Mouse (Mus musculus) spleen, postnatal 36 days (tissue): ENCODE measurements around the gene Gpatch11.
A peak's percentile ranks its signal among the peaks of the same experiment; 100 is the strongest.
"Not testable (repeated sequence)": the region's sequence is repeated elsewhere in the genome, so short reads cannot be mapped to it uniquely, and the experiment has no call there.

Experiments
- DNase-seq, 2 experiments: peaks; one replicate each; pipeline ENCODE4 v3.0.0; 2022; ENCODE audit warnings: low spot score in 2 of 2, mixed read lengths in 1 of 2

The Gpatch11 gene

GRCm38 (mm10) chr17:78834856-78835835 is at the start of gene Gpatch11, which contains the start of gene Heatr5b:
Gene Gpatch11, plus strand, starts transcription at chr17:78835567.
Gene Heatr5b, minus strand, starts transcription at chr17:78835364.
- peak; percentile 98 for DNase-seq

DNA sequence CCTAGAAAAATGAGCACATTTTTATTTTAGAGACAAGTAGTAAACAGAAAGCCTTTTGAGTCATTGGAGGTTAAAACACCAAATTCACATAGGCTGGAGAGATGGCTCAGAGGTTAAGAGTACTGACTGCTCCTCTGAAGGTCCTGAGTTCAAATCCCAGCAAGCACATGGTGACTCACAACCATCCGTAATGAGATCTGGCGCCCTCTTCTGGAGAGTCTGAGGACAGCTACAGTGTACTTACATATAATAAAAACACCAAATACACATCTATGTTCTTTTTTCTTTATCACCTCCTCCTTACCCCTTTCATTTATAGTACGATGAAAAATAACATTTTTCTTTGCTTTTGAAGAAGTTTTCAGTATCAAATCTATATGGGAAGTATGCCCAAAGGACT is 47.1 kb upstream of the Gpatch11 start:
- not testable (repeated sequence) for DNase-seq

DNA sequence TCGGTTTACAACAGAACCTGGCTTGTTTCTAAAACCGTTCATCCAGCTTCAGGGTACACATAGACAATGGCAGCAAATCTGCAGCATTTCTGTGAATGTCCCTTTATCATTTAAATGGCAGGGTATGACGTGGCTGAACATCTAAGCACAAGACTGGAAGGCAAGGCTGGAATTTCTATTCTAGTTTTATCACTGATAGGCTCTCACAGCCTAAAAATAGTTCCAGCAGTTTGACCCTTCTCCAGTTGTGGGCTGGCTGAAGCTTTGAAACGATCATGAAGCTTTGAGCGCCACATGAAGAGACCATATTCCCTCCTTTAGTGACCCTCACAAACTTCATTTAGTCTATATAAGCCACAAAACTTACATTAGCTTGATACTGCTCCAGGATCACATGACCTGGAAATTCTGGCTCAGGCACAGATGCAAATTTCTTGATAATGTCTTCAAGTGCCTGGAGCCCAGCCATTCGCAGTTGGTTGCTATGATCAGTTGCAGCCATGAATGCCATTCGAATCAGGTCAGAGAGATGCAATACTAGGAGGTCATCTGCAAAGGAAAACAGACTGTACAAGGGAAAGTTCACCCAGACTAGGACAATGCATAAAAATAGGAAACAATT is 44.2 kb upstream of the Gpatch11 start:
- DNase-seq = no peak

- DNase-seq = no peak
Observed at GRCm38 (mm10) chr17:78791690-78792070, 43.7 kb upstream of the Gpatch11 start.

- DNase-seq = no peak
Observed at GRCm38 (mm10) chr17:78792122-78792521, 43.2 kb upstream of the Gpatch11 start.

- DNase-seq = no peak
Observed at GRCm38 (mm10) chr17:78794390-78794789, 41.0 kb upstream of the Gpatch11 start.

- DNase-seq = no peak
Observed at GRCm38 (mm10) chr17:78797222-78797621, 38.1 kb upstream of the Gpatch11 start.

GRCm38 (mm10) chr17:78809019-78809418 is 26.3 kb upstream of the Gpatch11 start:
- DNase-seq = no peak

DNA sequence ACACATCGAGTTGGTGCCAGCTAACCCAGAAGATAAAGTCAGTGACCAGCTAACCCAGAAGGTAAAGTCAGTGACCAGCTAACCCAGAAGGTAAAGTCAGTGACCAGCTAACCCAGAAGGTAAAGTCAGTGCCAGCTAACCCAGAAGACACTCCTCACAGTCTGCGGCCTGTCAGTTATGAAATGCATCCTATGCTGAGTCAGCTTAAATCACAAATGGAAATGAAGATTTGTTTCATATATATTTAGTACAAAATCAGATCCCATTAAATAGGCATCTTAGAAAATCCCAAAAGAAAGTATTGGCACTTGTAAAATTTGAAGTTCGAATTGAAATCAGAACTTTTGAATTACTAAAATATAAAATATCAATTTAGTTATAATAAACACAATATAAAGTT is 25.8 kb upstream of the Gpatch11 start:
- no peak for DNase-seq

GRCm38 (mm10) chr17:78824346-78824745 is 11.0 kb upstream of the Gpatch11 start:
- no peak for DNase-seq

DNA sequence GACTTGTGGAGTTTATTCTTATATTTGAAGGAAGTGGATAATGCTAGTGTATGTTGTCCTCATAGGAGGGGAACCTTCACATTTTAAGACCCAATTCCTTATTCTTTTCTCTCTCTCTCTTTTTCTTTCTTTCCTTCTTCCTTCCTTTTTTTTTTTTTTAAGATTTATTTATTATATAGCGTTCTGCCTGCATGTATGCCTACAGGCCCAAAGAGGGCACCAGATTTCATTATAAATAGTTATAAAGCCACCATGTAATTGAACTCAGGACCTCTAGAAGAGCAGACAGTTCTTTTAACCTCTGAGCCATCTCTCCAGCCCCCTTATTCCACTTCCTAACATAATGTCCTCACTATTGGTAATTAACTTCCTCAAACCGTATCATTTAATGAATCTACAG is 689 bp downstream of the Gpatch11 start:
- DNase-seq = no peak

GRCm38 (mm10) chr17:78842271-78842928 is 7.0 kb downstream of the Gpatch11 start:
- no peak for DNase-seq

DNA sequence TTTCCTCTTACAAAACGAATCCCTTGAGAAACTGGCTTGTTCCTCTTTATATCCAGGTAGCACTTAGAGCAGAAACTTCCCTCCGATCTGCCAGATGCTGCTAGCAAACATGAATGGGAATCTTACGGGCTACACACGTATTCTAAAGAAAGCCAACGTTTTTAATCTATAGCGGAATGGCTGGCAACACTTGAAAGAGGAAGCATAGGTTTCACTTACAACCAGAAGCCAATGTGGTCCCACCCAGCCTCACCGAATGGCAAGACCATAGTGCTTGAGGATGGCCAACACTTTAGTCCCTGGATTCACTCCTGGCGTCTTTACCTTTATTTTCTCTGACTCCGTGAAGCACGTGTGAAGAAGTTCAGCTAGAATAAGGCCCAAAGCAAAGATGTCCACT is 20.9 kb downstream of the Gpatch11 start:
- no peak for DNase-seq

- no peak for DNase-seq
Observed at GRCm38 (mm10) chr17:78873886-78874285, 38.5 kb downstream of the Gpatch11 start.

- DNase-seq = peak; percentile 8 to 14
Observed at GRCm38 (mm10) chr17:78881878-78882304, 46.5 kb downstream of the Gpatch11 start.

GRCm38 (mm10) chr17:78882401-78883112 is 47.2 kb downstream of the Gpatch11 start, which contains the start of gene Eif2ak2:
Gene Eif2ak2, minus strand, starts transcription at chr17:78882573.
- peak; percentile 76 to 80 for DNase-seq

DNA sequence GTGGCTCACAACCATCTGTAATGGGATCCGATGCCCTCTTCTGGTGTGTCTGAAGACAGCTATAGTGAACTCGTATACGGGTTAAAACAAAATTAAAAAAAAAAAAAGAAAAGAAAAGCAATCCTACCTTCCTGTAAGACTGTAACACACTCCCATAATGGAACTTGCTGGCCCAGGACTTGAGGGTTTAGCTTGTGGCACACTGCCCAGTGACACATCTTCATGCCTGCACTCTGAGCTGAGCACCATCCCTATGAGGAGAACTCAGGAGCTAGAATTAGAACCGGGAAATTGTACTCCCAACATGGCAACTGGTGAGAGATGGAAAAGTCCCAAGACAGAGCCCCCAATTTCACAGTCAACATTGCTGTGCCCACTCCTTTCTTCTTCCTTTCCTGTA is 47.9 kb downstream of the Gpatch11 start:
- no peak for DNase-seq

GRCm38 (mm10) chr17:78885286-78886065 is 50.1 kb downstream of the Gpatch11 start:
- DNase-seq = no peak

GRCm38 (mm10) chr17:78888554-78888953 is 53.2 kb downstream of the Gpatch11 start:
- DNase-seq = no peak

- DNase-seq = no peak
Observed at GRCm38 (mm10) chr17:78889184-78889583, 53.8 kb downstream of the Gpatch11 start.

- peak in 1 of 2 experiments; percentile 7 for DNase-seq
Observed at GRCm38 (mm10) chr17:78891020-78891419, 55.7 kb downstream of the Gpatch11 start.
